Mouse (Mus musculus) thymus, adult 2 months (tissue): Measurements from ENCODE around the gene Gm16427. TPM values are rescaled to one million over a fixed set of nuclear protein-coding genes. Genes with fewer than 3 reads are reported as not detected.
"Not testable (repeated sequence)": the region's sequence is repeated elsewhere in the genome, so short reads cannot be mapped to it uniquely, and the experiment has no call there.

Source experiments
- DNase-seq: peaks from one replicate; pipeline ENCODE4 v3.0.0; 2021
- H3K27ac ChIP-seq: fragments of 200-500 bp; 2 replicates; pipeline ENCODE4 v1.5.1; 2012; ENCODE audit warnings: low read length, control low read depth; ENCODE audit not compliant: control insufficient read depth, insufficient read depth
- H3K27me3 ChIP-seq: fragments of 200-500 bp; 2 replicates; pipeline ENCODE4 v1.6.1; 2012; ENCODE audit warnings: mild to moderate bottlenecking, low read length, moderate library complexity, mixed read lengths; ENCODE audit not compliant: control insufficient read depth, insufficient read depth
- H3K36me3 ChIP-seq: fragments of 200-500 bp; 2 replicates; pipeline ENCODE4 v1.6.1; 2012; ENCODE audit warnings: mild to moderate bottlenecking, low read length, moderate library complexity; ENCODE audit not compliant: control insufficient read depth, insufficient read depth
- H3K4me1 ChIP-seq: fragments of 200-500 bp; replicated peaks from 2 replicates; pipeline ENCODE4 v1.6.1; 2012; ENCODE audit warnings: low read length; ENCODE audit not compliant: control insufficient read depth, insufficient read depth
- H3K4me3 ChIP-seq: fragments of 200-500 bp; 2 replicates; pipeline ENCODE4 v1.5.1; 2012; ENCODE audit warnings: mild to moderate bottlenecking, low read length, control low read depth, moderate library complexity; ENCODE audit not compliant: control insufficient read depth, insufficient read depth
- WGBS: fragments of 180-500 bp; shearing (Covaris S2); methylation state at CpG from one replicate; pipeline ENCODE4 v1.1.7; 2018; 5-methylcytosine and 5-hydroxymethylcytosine counted together
- polyA plus RNA-seq: library from polyadenylated mRNA; depleted of rRNA; stranded (reverse); fragments of >200 nt; gene quantifications from 2 replicates; pipeline ENCODE4 v1.2.3, GENCODE M21; 2012; rRNA removed

Gm16427 gene
- not detected in 2 replicates for polyA plus RNA-seq

- H3K36me3 ChIP-seq, H3K4me3 ChIP-seq, DNase-seq, H3K27me3 ChIP-seq, H3K27ac ChIP-seq, H3K4me1 ChIP-seq: not testable (repeated sequence)
- 89% methylated on average over 2 of the region's 3 CpGs for WGBS
Measured at GRCm38 (mm10) chr5:93540100-93540499, at the start of gene Gm16427. Gm16427 (minus strand) TSS chr5:93540200.

Other genes starting within 250 kb of the Gm16427 start
- gene C87414, start 131.4 kb upstream of the Gm16427 start, polyA plus RNA-seq, result not detected in 2 replicates